Mouse (Mus musculus): ENCODE measurements around the gene Phip.

Gene Phip

GRCm38 (mm10) chr9:82975342-82976215 is at the start of gene Phip:
Gene Phip (minus strand): TSS chr9:82975516.
- peak; percentile 93 to 97 for DNase-seq (ENCODE audit: low spot score in 2 of 2)

DNA sequence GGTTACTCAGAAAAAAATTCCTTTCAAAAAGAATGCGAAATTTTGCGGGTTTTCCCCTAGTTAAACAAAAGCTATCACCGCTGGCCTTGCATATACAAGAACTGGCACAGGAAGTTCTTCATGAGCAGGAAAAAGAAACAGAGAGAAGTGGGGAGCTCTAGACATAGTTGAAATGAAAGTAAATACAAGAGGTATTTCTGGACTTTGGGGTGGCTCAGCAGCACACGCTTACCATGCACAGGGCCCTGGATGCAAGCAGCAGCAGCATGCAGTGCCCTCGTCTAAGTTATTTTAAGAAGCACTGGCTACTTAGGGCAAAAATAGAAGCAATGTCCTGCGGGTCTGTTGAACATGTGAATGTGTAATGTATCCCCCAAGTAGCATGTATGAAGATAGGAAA is 48.4 kb upstream of the Phip start:
- DNase-seq (ENCODE audit: low spot score in 2 of 2) = no peak

- DNase-seq (ENCODE audit: low spot score in 2 of 2) = no peak
These were observed 39.2 kb upstream of the Phip start for GRCm38 (mm10) chr9:83014516-83014915.

GRCm38 (mm10) chr9:83008306-83008705 is 33.0 kb upstream of the Phip start:
- no peak for DNase-seq (ENCODE audit: low spot score in 2 of 2)

GRCm38 (mm10) chr9:83001342-83001741 is 26.0 kb upstream of the Phip start:
- no peak for DNase-seq (ENCODE audit: low spot score in 2 of 2)

- DNase-seq (ENCODE audit: low spot score in 2 of 2) = no peak
These were observed 22.6 kb upstream of the Phip start for GRCm38 (mm10) chr9:82997765-82998500.

DNA sequence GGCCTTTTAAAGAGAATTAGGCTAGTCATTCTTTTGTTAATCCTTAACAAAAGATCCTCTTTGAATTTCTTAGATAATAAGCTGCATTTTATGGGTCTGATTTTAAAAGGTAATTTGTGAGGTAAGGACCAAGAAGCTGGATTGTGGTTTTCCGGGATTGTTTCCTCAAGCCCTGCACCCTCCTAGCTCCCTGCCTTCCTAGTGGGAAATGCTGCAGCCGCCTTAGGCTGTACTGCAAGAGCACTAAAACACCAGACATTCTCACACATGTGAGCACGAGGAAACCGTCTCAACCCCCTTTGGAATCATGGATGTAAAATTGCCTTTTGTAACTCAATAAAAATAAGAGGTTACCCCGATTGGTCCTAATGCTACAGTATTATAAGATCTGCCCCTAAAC is 1.6 kb upstream of the Phip start:
- no peak for DNase-seq (ENCODE audit: low spot score in 2 of 2)

GRCm38 (mm10) chr9:82976219-82976618 is 903 bp upstream of the Phip start:
- DNase-seq (ENCODE audit: low spot score in 2 of 2) = no peak

DNA sequence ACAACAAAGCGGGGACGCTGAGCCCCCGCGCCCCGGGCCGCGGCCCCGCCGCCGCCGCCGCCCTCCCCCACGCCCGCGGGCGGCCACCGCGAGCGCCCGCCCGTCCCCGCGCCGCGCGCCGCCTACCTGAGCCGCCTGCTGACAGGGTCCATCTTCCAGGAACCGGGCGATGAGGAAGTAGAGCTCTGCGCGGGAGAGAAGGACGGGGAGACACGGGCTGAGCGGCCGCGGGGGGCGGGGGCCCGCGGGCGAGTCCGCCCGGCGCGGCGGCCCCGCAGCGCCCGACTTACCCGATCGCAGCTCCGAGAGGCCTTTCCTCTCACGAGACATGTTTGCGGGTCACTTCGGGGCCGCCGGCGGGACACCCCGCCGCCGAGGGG is 364 bp downstream of the Phip start:
- peak in 1 of 2 experiments; percentile 73 for DNase-seq (ENCODE audit: low spot score in 2 of 2)

DNA sequence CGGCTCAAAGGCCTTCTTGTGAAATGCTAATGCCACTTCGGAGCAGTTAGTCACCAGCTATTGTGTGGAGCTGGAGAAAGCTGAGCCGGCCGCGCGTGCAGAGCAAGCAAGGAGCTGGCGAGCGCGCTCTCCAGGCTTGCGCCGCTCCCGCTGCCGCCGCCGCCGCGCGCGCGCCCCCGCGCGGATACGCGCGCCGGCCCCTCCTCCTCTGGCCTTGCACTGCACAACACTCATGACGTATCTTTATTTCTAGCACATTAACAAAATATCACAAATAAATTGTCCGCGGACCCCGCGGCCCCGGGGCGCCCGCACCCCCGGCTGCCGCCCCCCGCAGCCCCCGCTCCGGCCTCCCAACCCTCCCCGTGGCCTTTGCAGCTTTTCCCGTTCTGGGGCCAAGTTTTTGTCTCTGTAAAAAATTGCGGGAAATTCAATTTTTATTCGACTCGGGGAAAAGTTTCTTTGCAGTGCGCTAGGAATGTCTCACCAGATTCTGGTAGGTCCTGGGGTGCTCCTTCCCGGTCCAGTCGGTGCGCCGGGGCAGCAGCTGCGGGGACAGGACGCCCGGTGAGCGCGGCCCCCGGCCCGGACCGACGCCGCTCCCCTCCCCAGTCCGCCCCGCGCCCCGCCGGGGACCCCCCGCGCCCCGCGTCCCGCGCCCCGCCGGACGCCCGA is 992 bp downstream of the Phip start:
- peak; percentile 60 to 84 for DNase-seq (ENCODE audit: low spot score in 2 of 2)

DNA sequence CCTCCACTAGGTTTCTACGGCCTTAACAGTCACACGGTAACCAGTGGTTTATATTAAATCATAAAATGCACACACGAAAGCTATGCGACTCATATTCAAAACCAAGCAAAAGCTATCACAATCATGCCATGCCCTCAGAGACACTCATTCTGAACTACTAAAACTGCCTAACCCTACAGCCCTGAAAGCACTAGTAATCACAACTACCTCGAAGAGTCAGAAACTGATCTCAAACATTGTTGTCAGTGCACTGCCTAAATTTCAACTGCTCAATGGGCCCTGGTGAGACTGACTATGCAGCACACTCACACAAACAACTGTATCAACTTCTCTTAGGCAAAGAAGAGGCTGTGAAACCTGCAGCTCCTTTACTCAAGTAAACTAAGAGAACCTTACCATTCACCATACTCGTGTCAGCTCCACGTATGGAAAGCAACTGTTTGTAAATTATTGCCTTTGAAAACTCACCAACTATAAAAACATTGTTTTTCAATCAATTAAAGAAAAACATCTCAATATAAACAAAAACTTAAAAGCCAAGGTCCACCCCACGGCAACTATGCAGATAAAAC is 1.9 kb downstream of the Phip start:
- DNase-seq (ENCODE audit: low spot score in 2 of 2) = peak in 1 of 2 experiments; percentile 33

- no peak for DNase-seq (ENCODE audit: low spot score in 2 of 2)
These were observed 3.9 kb downstream of the Phip start for GRCm38 (mm10) chr9:82971433-82971832.

DNA sequence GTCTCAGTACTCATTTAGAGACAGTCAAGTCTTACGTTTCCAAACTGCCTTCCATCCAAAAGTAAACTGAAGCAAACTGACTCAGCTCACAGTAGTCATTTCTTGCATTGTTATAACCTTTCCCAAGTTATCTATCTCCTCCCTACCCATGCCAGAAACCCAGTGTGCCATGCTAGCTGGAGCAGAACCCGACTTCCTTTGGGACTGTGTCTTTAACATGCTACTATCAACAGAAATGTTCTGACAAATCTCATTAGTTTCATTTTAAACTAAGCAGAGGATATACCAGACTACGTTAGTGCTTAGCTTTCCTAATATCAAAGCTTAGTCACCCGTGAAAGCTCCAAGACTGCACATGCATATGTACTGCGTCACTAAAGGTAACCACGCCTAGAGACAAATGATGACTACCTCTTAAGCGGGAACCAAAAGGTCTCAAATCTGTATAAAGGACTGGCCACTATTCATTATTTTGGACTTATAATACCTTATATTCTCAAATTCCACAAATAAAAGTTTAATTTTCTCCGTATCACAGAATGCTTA is 8.2 kb downstream of the Phip start:
- DNase-seq (ENCODE audit: low spot score in 2 of 2) = no peak

DNA sequence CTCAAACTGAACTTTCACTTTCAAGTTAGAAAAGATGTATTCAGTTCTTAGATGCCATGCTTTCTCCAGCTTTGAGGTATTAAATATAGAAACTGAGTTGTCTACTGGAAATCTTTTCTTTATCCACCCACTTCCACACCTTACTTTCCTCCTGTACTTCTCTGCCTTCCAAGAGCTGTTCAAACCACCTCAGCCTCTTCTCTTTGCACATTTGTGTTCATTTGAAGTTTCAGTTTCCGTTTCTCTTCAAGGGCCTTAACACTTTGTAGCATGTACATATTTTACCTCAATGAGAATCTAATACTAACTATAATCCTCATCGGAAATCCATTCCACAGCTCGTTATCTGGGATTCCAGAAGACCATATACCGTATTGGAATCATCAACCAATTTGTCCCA is 11.3 kb downstream of the Phip start:
- DNase-seq (ENCODE audit: low spot score in 2 of 2) = no peak

DNA sequence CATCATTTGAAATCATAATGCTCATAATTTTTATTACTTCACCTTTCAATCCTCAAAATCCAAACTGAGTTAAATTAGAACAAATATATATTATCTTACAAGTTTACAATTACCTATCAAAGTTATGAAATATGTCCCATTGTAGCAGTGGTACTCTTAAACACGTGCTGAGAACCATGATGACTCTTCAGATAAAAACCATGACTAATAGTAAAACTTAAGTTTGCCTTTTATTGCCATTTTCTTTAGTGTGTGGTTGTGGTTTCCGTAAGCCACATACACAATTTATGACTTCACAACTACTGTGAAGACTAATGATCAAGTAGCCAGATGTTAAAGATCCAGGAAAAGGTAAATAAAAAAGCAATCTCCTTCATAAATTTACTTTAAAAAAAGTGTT is 14.0 kb downstream of the Phip start:
- no peak for DNase-seq (ENCODE audit: low spot score in 2 of 2)

DNA sequence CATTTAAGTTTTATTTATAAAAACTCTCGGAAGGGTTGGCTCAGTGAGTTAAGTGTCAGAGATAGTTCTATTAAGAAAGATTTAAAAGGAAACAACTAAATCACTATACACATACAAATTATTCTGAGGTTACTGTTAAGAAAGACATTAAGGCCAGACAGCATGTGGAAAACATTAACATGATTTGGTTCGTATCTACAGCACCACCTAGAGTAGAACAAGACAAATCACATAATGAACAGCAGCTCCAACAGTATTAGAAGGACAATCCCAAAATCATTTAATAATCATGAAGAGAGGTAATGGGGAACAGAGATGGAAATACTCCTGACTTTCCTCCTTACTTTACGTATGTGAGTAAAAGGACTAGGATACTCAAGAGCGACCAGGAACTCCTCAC is 20.0 kb downstream of the Phip start:
- DNase-seq (ENCODE audit: low spot score in 2 of 2) = no peak

GRCm38 (mm10) chr9:82952330-82952729 is 23.0 kb downstream of the Phip start:
- DNase-seq (ENCODE audit: low spot score in 2 of 2) = no peak

GRCm38 (mm10) chr9:82951435-82952004 is 23.8 kb downstream of the Phip start:
- DNase-seq (ENCODE audit: low spot score in 2 of 2) = no peak

DNA sequence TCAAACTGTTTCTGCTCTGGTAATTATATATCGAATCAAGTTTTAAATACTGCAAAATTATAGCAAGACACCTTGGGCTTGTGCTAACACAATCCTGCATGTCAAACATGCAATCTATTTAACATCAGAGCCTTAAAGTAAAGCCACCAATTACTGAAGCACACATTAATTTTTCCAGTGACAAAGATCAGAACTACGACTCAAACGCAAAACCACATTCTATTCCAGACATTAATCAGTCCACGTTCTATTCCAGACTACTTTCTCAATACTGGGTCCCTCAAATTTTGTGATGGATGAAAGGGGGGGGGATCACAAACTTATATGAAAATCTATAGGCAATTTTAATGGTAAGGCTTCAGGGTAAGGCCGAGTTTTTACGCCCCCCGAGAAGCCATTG is 68.1 kb downstream of the Phip start:
- DNase-seq (ENCODE audit: low spot score in 2 of 2) = no peak

- no peak for DNase-seq (ENCODE audit: low spot score in 2 of 2)
These were observed 86.7 kb downstream of the Phip start for GRCm38 (mm10) chr9:82888645-82889044.

DNA sequence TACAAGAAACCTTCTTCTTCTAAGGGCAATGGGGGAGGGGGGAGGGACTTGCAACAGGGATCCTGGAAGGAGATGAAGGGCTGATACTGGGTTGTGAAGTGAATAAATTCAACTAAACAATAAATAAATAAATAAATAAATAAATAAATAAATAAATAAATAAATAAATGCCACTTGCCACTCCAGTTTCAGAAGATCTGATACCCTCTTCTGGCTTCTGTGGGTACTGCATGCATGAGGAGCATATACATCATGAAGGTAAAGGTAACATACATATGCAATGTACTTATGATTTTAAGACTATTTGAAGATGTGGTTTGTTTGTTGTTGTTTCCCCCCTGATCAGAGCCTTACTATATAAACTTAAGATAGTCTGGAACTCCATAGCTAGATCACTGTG is 91.1 kb downstream of the Phip start:
- no peak for DNase-seq (ENCODE audit: low spot score in 2 of 2)

GRCm38 (mm10) chr9:82877078-82877477 is 98.2 kb downstream of the Phip start:
- no peak for DNase-seq (ENCODE audit: low spot score in 2 of 2)

All from spleen, postnatal 10 days (tissue).